Mouse (Mus musculus): Measurements from ENCODE around the gene Wdfy3. TPM values are rescaled to one million over a fixed set of nuclear protein-coding genes. Genes with fewer than 3 reads are reported as not detected.
"Not testable (repeated sequence)": the region's sequence is repeated elsewhere in the genome, so short reads cannot be mapped to it uniquely, and the experiment has no call there.

Gene Wdfy3
- polyA plus RNA-seq, 1 experiment from 2014 or later: 4.4 TPM

DNA sequence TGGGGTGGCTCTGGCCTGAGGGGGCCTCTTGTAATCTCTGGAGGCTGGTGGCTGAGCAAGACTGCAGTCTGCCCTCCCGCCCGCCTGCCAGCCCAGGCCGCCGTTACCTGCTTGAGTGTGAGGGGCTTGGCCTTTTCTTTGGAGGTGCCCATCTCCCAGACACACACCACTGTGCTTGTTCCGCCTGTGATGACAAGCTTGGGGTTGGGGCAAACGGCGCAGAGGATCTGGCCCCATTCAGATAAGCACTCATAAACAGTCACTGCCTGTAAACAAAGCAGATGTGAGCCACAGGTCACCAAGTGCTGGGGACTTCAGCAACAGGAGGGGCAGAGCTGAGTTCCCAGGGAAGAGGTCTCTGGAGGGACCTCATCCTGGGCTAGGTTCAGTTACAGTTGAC lies 218.6 kb downstream of the Wdfy3 start:
- Histone ChIP-seq H3K27ac (ENCODE audit: low read depth) (no peak overlapping the region), H3K9ac (replicated peaks) (no peak overlapping the region), H3K4me2 (ENCODE audit: low read depth, low read length) (no peak overlapping the region), H3K36me3 (replicated peaks; ENCODE audit: insufficient read depth, low read length) (peaks cover 84% of the 10 kb centered on the region), H3K27me3 (ENCODE audit: insufficient read depth, low read length) (no peaks in the 10 kb centered on the region), H3K9me3 (ENCODE audit: low read length) (no peaks in the 10 kb centered on the region), H3K4me1 (ENCODE audit: insufficient read depth) (no peaks in the 10 kb centered on the region), H3K4me3 (ENCODE audit: low read depth, low read length) (no peak overlapping the region)
- WGBS (ENCODE audit: insufficient replicate concordance): 77% methylated on average over 7 of the region's 7 CpGs
- DNase-seq (no peak), ATAC-seq (peak; percentile 33)
- no peak for TF ChIP-seq EP300 (IDR thresholded peaks at IDR 0.05; ENCODE audit: low read depth)
- no peak for TF ChIP-seq CTCF (IDR thresholded peaks at IDR 0.05; ENCODE audit: low read depth)

DNA sequence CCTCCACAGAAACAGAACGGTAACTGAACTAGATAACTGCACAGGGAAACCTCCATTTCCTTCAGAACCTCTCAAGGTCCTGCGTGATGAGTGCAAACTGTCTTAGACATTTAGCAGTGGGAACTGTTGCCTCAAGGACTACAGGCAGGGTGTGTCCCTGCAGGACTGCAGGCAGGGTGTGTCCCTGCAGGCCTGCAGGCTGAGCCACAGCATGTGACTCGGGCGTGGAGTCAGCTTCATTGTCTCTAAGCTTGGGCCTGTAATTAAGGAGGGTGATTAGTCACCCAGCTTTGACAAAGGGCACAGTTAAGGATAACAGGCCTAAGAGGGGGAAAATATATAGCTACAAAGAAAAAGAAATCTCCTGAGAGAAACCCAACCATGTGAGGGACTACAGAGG lies 222.0 kb downstream of the Wdfy3 start:
- no peaks in the 10 kb centered on the region for H3K27me3 ChIP-seq (ENCODE audit: insufficient read depth, low read length)
- no peaks in the 10 kb centered on the region for H3K9me3 ChIP-seq (ENCODE audit: low read length)
- H3K4me2 ChIP-seq (ENCODE audit: low read depth, low read length): no peak overlapping the region
- H3K4me3 ChIP-seq (ENCODE audit: low read depth, low read length): no peak overlapping the region
- no peaks in the 10 kb centered on the region for H3K4me1 ChIP-seq (ENCODE audit: insufficient read depth)
- TF ChIP-seq EP300 (IDR thresholded peaks at IDR 0.05; ENCODE audit: low read depth): no peak
- no peak overlapping the region for H3K27ac ChIP-seq (ENCODE audit: low read depth)
- DNase-seq: no peak
- 71% methylated on average over 4 of the region's 4 CpGs for WGBS (ENCODE audit: insufficient replicate concordance)
- peaks cover 77% of the 10 kb centered on the region for H3K36me3 ChIP-seq (replicated peaks; ENCODE audit: insufficient read depth, low read length)
- H3K9ac ChIP-seq (replicated peaks): no peak overlapping the region
- ATAC-seq: 0 out of 2 replicates have a peak, but pooled peaks have one; percentile 18

DNA sequence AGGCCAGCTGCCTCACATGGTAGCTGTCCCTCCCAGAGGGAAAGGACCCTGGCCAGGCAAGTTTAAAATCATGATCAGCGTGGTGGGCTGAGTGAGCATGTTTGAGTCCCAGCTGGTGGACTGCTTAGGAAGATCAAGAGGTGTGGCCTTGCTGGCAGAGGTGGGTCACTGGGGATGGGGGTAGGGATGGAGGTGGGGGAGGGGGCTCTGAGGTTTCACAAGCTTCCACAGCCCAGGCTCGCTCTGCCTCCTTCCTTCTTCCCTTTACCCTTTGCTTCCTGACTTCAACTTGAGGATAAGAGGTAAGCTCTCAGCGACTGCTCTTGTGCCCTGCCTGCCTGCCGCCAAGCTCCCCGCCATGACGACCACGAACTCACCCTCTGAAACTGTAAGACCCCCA lies 222.4 kb downstream of the Wdfy3 start:
- Histone ChIP-seq H3K27ac (ENCODE audit: low read depth) (no peak overlapping the region), H3K36me3 (replicated peaks; ENCODE audit: insufficient read depth, low read length) (peaks cover 80% of the 10 kb centered on the region), H3K9me3 (ENCODE audit: low read length) (no peaks in the 10 kb centered on the region), H3K4me2 (ENCODE audit: low read depth, low read length) (no peak overlapping the region), H3K9ac (replicated peaks) (no peak overlapping the region), H3K4me3 (ENCODE audit: low read depth, low read length) (no peak overlapping the region), H3K4me1 (ENCODE audit: insufficient read depth) (no peaks in the 10 kb centered on the region), H3K27me3 (ENCODE audit: insufficient read depth, low read length) (no peaks in the 10 kb centered on the region)
- TF ChIP-seq EP300 (IDR thresholded peaks at IDR 0.05; ENCODE audit: low read depth) (no peak), CTCF (IDR thresholded peaks at IDR 0.05; ENCODE audit: low read depth) (no peak)
- no peak for ATAC-seq
- WGBS (ENCODE audit: insufficient replicate concordance): 80% methylated on average over 7 of the region's 7 CpGs
- no peak for DNase-seq

DNA sequence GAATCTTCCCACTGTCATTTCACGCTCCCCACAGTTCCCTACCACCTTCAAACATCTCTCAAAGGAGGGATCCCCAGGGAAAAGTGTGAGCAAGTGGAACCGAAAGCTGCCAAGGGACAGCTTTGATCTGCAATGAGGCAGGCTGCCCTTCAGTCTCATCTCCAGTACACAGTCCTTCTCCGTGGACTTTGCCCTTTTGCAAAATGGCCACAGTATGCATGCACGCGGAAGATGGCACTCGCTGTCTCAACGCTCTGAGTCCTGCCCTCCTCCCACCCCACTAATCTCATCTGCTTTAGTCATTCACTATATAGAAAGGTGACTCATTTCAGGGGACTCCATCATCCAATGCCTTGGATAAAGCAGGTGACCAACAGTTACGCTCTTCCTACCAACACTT lies 223.8 kb downstream of the Wdfy3 start:
- Histone ChIP-seq H3K4me3 (ENCODE audit: low read depth, low read length) (no peak overlapping the region), H3K27me3 (ENCODE audit: insufficient read depth, low read length) (no peaks in the 10 kb centered on the region), H3K9ac (replicated peaks) (no peak overlapping the region), H3K27ac (ENCODE audit: low read depth) (no peak overlapping the region), H3K9me3 (ENCODE audit: low read length) (no peaks in the 10 kb centered on the region), H3K4me2 (ENCODE audit: low read depth, low read length) (no peak overlapping the region), H3K4me1 (ENCODE audit: insufficient read depth) (no peaks in the 10 kb centered on the region), H3K36me3 (replicated peaks; ENCODE audit: insufficient read depth, low read length) (peaks cover 84% of the 10 kb centered on the region)
- DNase-seq: no peak
- ATAC-seq: peak; percentile 47
- 78% methylated on average over 8 of the region's 8 CpGs for WGBS (ENCODE audit: insufficient replicate concordance)
- no peak for TF ChIP-seq CTCF (IDR thresholded peaks at IDR 0.05; ENCODE audit: low read depth)
- TF ChIP-seq EP300 (IDR thresholded peaks at IDR 0.05; ENCODE audit: low read depth): no peak

DNA sequence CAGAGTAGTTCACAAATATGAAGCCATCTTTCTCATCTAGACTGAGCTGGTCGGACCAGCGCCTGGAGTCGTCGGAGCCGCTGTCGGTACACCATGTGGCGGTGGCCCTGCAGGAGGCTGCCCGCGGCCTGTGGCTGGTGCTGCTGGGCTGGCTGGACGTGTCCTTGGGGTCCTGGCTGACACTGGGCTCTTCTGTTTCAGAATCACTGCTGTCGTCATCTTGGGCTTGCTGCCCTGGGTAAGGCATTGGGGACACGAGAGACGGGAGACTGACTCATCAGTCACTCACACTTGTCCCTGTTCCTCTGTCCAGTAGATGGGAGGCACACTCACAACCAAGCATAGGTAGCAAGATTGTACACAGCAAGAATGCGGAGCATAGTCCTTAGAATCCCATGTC lies 224.7 kb downstream of the Wdfy3 start:
- no peak for TF ChIP-seq CTCF (IDR thresholded peaks at IDR 0.05; ENCODE audit: low read depth)
- no peak for TF ChIP-seq EP300 (IDR thresholded peaks at IDR 0.05; ENCODE audit: low read depth)
- H3K4me2 ChIP-seq (ENCODE audit: low read depth, low read length): no peak overlapping the region
- no peak for ATAC-seq
- H3K27me3 ChIP-seq (ENCODE audit: insufficient read depth, low read length): no peaks in the 10 kb centered on the region
- WGBS (ENCODE audit: insufficient replicate concordance): 85% methylated on average over 14 of the region's 14 CpGs
- no peaks in the 10 kb centered on the region for H3K4me1 ChIP-seq (ENCODE audit: insufficient read depth)
- no peak overlapping the region for H3K9ac ChIP-seq (replicated peaks)
- H3K27ac ChIP-seq (ENCODE audit: low read depth): no peak overlapping the region
- peaks cover 78% of the 10 kb centered on the region for H3K36me3 ChIP-seq (replicated peaks; ENCODE audit: insufficient read depth, low read length)
- H3K9me3 ChIP-seq (ENCODE audit: low read length): no peaks in the 10 kb centered on the region
- DNase-seq: no peak
- H3K4me3 ChIP-seq (ENCODE audit: low read depth, low read length): no peak overlapping the region

DNA sequence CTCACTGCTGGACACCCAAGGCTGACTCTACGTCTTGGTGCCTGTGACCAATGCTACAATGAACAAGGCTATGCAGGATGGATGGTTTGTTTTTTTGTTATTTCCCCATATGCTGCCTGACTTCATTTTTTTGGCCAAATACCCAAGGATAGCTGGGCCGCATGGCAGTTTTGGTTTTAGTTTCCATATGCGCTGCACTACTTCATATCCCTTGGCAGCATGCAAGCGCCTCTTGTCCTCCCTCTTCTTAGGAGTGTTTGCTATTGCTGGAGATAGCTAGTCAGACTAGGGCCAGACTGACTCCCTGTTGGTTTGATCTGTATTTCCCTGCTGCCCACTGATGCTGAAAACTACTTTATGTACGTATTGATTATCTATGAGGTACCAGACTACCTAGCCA lies 229.2 kb downstream of the Wdfy3 start:
- Histone ChIP-seq H3K4me1 (ENCODE audit: insufficient read depth) (no peaks in the 10 kb centered on the region), H3K27me3 (ENCODE audit: insufficient read depth, low read length) (no peaks in the 10 kb centered on the region), H3K27ac (ENCODE audit: low read depth) (no peak overlapping the region), H3K4me2 (ENCODE audit: low read depth, low read length) (no peak overlapping the region), H3K36me3 (replicated peaks; ENCODE audit: insufficient read depth, low read length) (peaks cover 46% of the 10 kb centered on the region), H3K4me3 (ENCODE audit: low read depth, low read length) (no peak overlapping the region), H3K9me3 (ENCODE audit: low read length) (no peaks in the 10 kb centered on the region), H3K9ac (replicated peaks) (no peak overlapping the region)
- ATAC-seq: no peak
- TF ChIP-seq EP300 (IDR thresholded peaks at IDR 0.05; ENCODE audit: low read depth) (no peak), CTCF (IDR thresholded peaks at IDR 0.05; ENCODE audit: low read depth) (no peak)
- no peak for DNase-seq
- WGBS (ENCODE audit: insufficient replicate concordance): 91% methylated on average over 5 of the region's 5 CpGs

DNA sequence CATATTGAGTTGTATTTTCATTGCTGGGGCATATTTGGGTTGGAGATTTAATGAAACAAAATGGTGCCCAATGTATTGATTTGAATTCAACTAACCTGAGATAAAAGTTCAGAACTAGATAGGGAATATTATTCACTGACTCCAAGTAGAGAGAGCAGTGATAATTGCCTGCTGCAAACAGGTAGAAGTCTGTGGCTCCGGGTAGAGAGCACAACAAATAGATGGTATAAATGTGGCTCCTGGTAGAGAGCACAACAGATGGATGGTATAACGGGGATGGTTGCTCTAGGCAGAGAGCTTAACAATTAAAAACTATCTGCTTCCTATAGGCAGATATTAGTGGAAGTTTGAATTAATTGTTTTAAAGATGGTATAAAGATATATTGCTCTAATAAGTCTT lies 232.1 kb downstream of the Wdfy3 start:
- not testable (repeated sequence) for H3K4me1 ChIP-seq (ENCODE audit: insufficient read depth); ATAC-seq; H3K4me3 ChIP-seq (ENCODE audit: low read depth, low read length); H3K27ac ChIP-seq (ENCODE audit: low read depth); H3K9me3 ChIP-seq (ENCODE audit: low read length); H3K4me2 ChIP-seq (ENCODE audit: low read depth, low read length); H3K27me3 ChIP-seq (ENCODE audit: insufficient read depth, low read length); H3K9ac ChIP-seq (replicated peaks); DNase-seq
- WGBS (ENCODE audit: insufficient replicate concordance): 85% methylated on average over 2 of the region's 2 CpGs
- peaks cover 39% of the 10 kb centered on the region for H3K36me3 ChIP-seq (replicated peaks; ENCODE audit: insufficient read depth, low read length)
